ENCODE assay signal across 14 mouse cellular contexts in the genomic region with DNA sequence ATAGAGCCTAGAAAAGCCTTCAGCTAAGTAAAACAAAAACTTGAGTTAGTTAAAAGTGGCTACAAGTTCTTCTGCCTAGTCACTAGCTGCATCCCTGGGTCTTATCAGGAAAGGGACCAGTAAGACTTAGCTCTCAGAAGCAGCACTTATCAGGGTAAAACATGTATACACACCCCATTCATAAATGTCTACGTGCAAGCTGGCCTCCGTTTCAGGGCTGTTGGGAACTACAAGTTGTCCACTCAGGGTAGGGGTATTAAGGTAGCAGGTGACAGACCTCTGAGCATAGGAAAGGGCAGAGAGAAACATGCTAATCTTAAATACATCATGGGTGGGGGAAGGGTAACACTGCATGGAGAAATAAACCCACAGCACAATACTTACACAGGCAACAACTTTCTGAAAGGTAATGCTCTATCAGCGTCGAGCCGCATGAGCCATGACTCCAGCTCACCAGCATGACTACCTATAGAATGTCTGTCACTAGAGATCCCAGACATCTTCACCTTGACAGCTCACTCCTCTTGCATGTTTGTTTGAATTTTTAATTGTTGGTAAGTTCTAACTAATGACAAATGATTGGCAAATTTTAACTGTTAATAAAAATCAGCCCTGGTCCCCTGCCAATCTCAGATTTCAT. TPM values are rescaled to one million over a fixed set of nuclear protein-coding genes. Genes with fewer than 3 reads are reported as not detected.
A peak's percentile ranks its signal among the peaks of the same experiment; 100 is the strongest.
DNase-seq lines count a peak whose midpoint lies in the region; ATAC-seq and TF ChIP-seq lines count a peak whose summit lies in the region.
"Had no signal": no experiment of that assay in that cellular context is flagged by ENCODE, and none has a peak within 500 bp of the region (broad histone marks: within the 10 kb centered on the region; RNA-seq: fewer than 3 reads in every experiment).

No protein-coding gene starts in this region.

- no peaks in the 10 kb centered on the region for H3K9me3 ChIP-seq in intestine, embryonic 15.5 days
- H3K9me3 ChIP-seq in intestine, postnatal 0 days (ENCODE audit: control insufficient read depth): no peaks in the 10 kb centered on the region
- H3K9me3 ChIP-seq: neural tube, embryonic 15.5 days had no signal

- 82% methylated on average over 5 of the region's 5 CpGs for WGBS in intestine, embryonic 15.5 days
- 71% methylated on average over 5 of the region's 5 CpGs for WGBS in intestine, postnatal 0 days
- WGBS in small intestine, adult 2 months: 76% methylated on average over 5 of the region's 5 CpGs

- no peaks in the 10 kb centered on the region for H3K36me3 ChIP-seq in intestine, embryonic 15.5 days
- no peaks in the 10 kb centered on the region for H3K36me3 ChIP-seq in intestine, postnatal 0 days (ENCODE audit: control insufficient read depth, insufficient read depth)
- H3K36me3 ChIP-seq in small intestine, adult 2 months (ENCODE audit: control insufficient read depth, insufficient read depth, low read length): no peaks in the 10 kb centered on the region
- H3K36me3 ChIP-seq: neural tube, embryonic 15.5 days had no signal

- H3K4me2 ChIP-seq in intestine, embryonic 15.5 days (replicated peaks): no peak overlapping the region
- H3K4me2 ChIP-seq in intestine, postnatal 0 days (replicated peaks; ENCODE audit: low read depth): no peak overlapping the region
- H3K4me2 ChIP-seq: neural tube, embryonic 15.5 days had no signal

- H3K9ac ChIP-seq in intestine, embryonic 15.5 days: no peak overlapping the region
- no peak overlapping the region for H3K9ac ChIP-seq in intestine, postnatal 0 days (ENCODE audit: low read depth, low read length)
- H3K9ac ChIP-seq: neural tube, embryonic 15.5 days had no signal

- no peak for TF ChIP-seq POLR2A in small intestine, adult 2 months (IDR thresholded peaks at IDR 0.05; ENCODE audit: low read depth, low read length)

- no peak overlapping the region for H3K4me3 ChIP-seq in intestine, embryonic 15.5 days (replicated peaks)
- H3K4me3 ChIP-seq in intestine, postnatal 0 days (ENCODE audit: low read depth, low read length): no peak overlapping the region
- no peak overlapping the region for H3K4me3 ChIP-seq in small intestine, adult 2 months (ENCODE audit: low read depth, low read length)
- no peak overlapping the region for H3K4me3 ChIP-seq in left cerebral cortex, adult 2 months
- H3K4me3 ChIP-seq: neural tube, embryonic 15.5 days had no signal

- intact Hi-C loops in left cerebral cortex, adult 2 months (cut with DNase I): no loop called here

- peak; percentile 99 for DNase-seq in MEL-GATA-1-ER (ENCODE audit: extremely low read depth, low read depth)
- peak; percentile 82 for DNase-seq in liver
- no peak for DNase-seq in kidney, postnatal 14 days
- DNase-seq in left cerebral cortex, adult 2 months (ENCODE audit: extremely low spot score in 1 of 2, low spot score in 2 of 2): no peak
- DNase-seq in urinary bladder, postnatal 25 days (ENCODE audit: low spot score): no peak
- DNase-seq: B cell, adult 2 months; cerebellum, adult 11 months; lung, postnatal 10 days; right cerebral cortex, postnatal 14 days had no signal

- ATAC-seq in intestine, embryonic 15.5 days: peak; percentile 71; the same call in 1 of the 2 replicates
- no peak for ATAC-seq in intestine, postnatal 0 days
- ATAC-seq: midbrain, embryonic 16.5 days had no signal

- no peaks in the 10 kb centered on the region for H3K4me1 ChIP-seq in intestine, embryonic 15.5 days (replicated peaks)
- H3K4me1 ChIP-seq in intestine, postnatal 0 days (replicated peaks; ENCODE audit: control insufficient read depth, insufficient read depth, low read length): no peaks in the 10 kb centered on the region
- no peaks in the 10 kb centered on the region for H3K4me1 ChIP-seq in small intestine, adult 2 months (ENCODE audit: control insufficient read depth, insufficient read depth, insufficient read length, low read length)

- H3K27me3 ChIP-seq in intestine, embryonic 15.5 days (replicated peaks): peaks cover 10% of the 10 kb centered on the region; the same call in 1 of the 2 replicates
- 0 out of 2 replicates have a peak, but pooled peaks cover 4% of the 10 kb centered on the region for H3K27me3 ChIP-seq in intestine, postnatal 0 days (replicated peaks; ENCODE audit: control insufficient read depth, insufficient read depth, low read length)
- H3K27me3 ChIP-seq in small intestine, adult 2 months (ENCODE audit: control insufficient read depth, insufficient read depth, low read length): no peaks in the 10 kb centered on the region

- no peak for TF ChIP-seq CTCF in intestine, postnatal 0 days (IDR thresholded peaks at IDR 0.05; ENCODE audit: low read depth)
- TF ChIP-seq CTCF in small intestine, adult 2 months (IDR thresholded peaks at IDR 0.05; ENCODE audit: extremely low read depth, insufficient read length, insufficient replicate concordance, low read depth, low read length): no peak
- TF ChIP-seq CTCF in left cerebral cortex, adult 2 months (IDR thresholded peaks at IDR 0.05): no peak

- H3K27ac ChIP-seq in intestine, embryonic 15.5 days: no peak overlapping the region
- H3K27ac ChIP-seq in intestine, postnatal 0 days (ENCODE audit: low read depth, low read length): no peak overlapping the region
- peak overlapping the region; percentile 40; the same call in 1 of the 2 replicates for H3K27ac ChIP-seq in small intestine, adult 2 months (ENCODE audit: insufficient read depth, low read depth, low read length)
- no peak overlapping the region for H3K27ac ChIP-seq in left cerebral cortex, adult 2 months
- H3K27ac ChIP-seq: neural tube, embryonic 15.5 days had no signal

RNA-seq across cellular contexts. Expression of a gene that starts 6.0 kb away (rescaled TPM):
- 11.1 and 15.8 TPM in 2 replicates for polyA plus RNA-seq in intestine, embryonic 15.5 days (2015; fragmentation: Nextera tagmentation; extraction: Ambion mirVana)
- polyA plus RNA-seq in intestine, postnatal 0 days (2015; fragmentation: Nextera tagmentation; extraction: Ambion mirVana): 1.8 TPM in 2 replicates
- 7.7 and 10.3 TPM in 2 replicates for polyA plus RNA-seq in small intestine, adult 2 months (2012; rRNA removed)
- 1 to 10 TPM; 2.2 to 2.4 TPM for total RNA-seq in left cerebral cortex, adult 2 months (2021)

Comparison
In these comparisons a context has a peak if more than half of its experiments do, and no peak if none do; other contexts are left out.
1. DNase-seq: peak in MEL-GATA-1-ER (single experiment) and liver (single experiment); none in kidney, postnatal 14 days (single experiment), left cerebral cortex, adult 2 months (0 of 2) and urinary bladder, postnatal 25 days (single experiment).